Mouse (Mus musculus): Measurements from ENCODE around the gene Apbb1. TPM values are rescaled to one million over a fixed set of nuclear protein-coding genes. Genes with fewer than 3 reads are reported as not detected.

The Apbb1 gene
- total RNA-seq, 2 experiments from 2014 or later = 352 to 385 TPM

DNA sequence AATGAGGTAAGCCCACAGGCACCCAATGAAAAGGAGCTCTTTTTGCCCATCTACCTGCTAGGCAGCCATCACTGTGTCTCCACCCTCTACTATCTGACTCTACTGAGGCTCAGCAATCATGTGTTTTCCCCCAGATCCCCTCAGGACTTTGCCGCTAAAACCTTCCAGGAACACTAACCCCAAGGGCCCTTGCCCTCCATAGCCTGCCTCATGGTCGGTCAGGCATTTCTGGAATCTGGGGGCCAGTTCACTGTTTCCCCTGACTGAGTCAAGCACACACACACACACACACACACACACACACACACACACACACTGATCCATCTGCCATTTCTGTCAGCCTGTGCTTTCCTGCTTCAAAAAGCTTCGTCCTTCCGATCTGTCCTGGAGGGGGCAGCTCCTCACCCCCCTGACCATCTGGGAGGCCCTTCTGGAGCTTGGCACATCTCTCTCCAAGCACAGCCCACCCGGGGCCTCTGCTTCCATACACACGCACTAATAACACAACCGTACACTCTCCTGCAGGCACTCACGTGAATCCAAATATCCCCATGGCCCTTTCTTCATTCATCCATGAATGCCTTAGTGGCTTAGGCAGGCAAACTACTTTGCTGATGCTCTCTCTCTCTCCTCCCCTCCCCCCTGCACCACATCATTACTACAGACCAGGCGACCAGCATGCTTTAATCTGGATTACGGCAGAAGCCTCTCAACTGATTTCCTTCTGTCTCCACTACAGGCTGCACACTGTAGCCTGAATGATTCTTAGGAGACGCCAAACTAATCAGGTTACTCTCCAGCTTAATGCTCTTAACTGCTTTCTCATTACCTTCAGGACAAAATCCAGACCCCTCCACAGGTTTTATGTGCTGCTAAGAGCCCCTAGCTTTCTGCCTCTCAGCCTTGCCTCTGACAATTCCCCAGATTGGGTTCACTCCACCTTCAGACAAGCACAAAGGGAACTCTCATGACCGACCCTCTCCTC lies 11.6 kb downstream of the Apbb1 start:
- peak in 1 of 2 experiments; percentile 46 for DNase-seq

DNA sequence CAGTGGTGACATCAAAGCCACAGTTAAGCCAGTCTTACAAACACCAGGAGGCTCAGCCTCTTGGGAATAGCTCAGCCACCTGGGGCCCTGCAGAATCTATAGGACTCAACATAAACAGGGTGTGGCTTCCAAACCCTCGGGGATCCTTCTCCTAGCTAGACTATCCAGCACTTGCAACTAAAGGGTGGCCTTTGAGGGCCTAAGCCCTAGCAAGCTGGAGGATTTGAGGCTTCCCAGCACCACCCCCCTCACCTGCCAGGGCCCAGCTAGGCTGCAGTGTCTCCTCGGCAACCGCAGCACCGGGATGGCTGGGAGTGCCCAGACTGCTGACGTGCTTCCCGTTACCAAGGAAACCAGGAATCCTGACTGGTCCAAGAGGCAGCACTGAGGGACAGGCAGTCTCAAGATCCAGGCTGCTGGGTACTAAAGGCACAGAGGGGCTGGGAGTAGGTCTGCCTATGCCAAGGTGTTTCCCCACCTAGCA lies 12.4 kb downstream of the Apbb1 start:
- peak; percentile 81 to 82 for DNase-seq

- peak; percentile 66 to 75 for DNase-seq
These were observed 12.9 kb downstream of the Apbb1 start for GRCm38 (mm10) chr7:105568583-105568982.

GRCm38 (mm10) chr7:105565071-105565836 lies 16.2 kb downstream of the Apbb1 start:
- DNase-seq = no peak

DNA sequence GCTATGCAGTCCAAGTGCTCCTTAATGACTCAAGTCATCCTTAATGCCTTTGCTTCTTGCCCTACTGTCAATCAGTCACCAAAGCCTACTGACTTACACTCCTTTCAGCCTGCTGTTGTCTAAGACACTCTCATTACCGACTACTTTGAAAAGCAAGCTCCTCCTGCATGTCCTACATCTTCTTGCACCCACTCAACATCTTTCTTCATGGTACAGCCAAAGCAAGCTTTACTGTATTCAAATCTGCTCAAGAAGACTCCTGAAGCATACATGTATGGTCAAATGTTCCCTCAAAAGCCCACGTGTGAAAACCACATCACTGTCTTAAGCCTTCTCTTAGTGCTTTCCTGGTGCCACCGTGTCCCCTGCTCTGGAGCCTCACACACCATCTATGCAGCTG lies 18.1 kb downstream of the Apbb1 start:
- DNase-seq = no peak

GRCm38 (mm10) chr7:105562317-105562716 lies 19.1 kb downstream of the Apbb1 start:
- DNase-seq = no peak

- DNase-seq = peak; percentile 61 to 68
These were observed 22.4 kb downstream of the Apbb1 start for GRCm38 (mm10) chr7:105559016-105559415.

- no peak for DNase-seq
These were observed 23.8 kb downstream of the Apbb1 start for GRCm38 (mm10) chr7:105557671-105558070.

GRCm38 (mm10) chr7:105556406-105556805 lies 25.0 kb downstream of the Apbb1 start:
- DNase-seq = no peak

DNA sequence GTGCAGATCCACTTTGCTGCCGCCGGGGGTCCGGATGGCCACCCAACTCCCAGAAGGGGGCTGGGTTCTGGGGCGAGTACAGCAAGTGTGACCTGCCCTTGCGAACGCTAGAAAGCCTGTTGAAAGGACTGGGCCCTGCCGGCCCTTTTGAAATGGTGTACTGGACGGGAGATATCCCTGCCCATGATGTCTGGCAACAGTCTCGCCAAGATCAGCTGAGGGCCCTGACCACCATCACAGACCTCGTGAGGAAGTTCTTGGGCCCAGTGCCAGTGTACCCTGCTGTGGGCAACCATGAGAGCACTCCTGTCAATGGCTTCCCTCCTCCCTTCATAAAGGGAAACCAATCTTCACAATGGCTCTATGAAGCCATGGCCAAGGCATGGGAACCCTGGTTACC lies 25.9 kb downstream of the Apbb1 start:
- no peak for DNase-seq

DNA sequence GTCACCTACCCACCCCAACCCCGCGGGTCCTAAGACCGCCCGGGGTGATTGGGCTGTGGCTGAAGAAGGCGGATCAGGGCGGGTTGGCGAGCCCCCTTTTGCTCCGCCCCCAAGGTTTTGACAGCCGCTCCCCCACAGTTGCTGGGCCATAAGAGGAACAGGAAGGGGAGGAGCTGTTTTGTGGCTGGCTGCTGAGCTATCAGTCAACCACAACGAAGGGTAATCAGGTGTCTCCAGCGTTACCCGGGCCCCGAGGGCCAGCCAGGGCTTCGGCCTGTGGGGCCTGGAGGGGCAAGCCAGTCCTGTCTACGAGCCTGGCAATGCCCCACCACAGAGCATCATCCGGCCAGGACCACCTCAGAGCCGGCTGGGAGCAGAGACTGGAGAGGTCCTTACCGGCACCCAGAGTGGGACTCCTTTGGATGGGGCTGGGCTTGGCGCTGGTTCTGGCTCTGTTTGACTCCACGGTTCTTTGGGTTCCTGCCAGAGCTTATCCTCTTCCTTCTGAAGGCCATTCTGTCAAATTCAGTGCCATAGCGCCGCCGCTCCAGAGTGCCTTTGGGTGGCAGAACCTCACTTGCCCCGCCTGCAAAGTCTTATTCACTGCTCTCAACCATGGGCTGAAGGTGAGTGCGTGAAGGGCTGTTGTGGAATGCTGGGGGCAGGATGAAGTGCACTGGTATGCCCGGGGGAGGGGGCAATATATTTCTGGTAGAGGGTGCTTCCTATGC lies 27.1 kb downstream of the Apbb1 start, which contains the start of gene Smpd1:
TSS of gene Smpd1 (plus strand) at position 149 of the 731 bp plus-strand sequence.
- peak; percentile 89 to 90 for DNase-seq

- DNase-seq = no peak
These were observed 27.8 kb downstream of the Apbb1 start for GRCm38 (mm10) chr7:105553456-105554211.

- DNase-seq = peak in 1 of 2 experiments; percentile 42
These were observed 32.4 kb downstream of the Apbb1 start for GRCm38 (mm10) chr7:105549035-105549434.

DNA sequence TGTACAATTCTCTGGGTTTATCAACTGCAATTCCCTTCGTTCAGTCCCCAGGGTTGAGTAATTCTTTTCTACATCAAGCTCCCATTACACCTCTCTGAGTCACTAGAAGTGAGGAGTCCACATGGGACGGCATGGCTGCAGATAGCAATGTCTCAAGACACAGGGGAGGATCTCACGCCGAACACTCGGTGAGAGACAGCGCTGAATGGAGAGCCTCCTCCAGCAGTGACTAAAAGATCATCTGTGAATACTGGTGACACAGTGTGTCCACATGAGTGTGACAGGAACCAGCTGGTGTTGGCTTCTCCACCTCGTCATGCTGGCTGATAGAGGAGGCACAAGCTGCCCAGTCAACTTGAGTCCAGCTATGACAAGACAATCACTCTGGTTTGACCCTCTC lies 33.5 kb downstream of the Apbb1 start:
- DNase-seq = no peak

DNA sequence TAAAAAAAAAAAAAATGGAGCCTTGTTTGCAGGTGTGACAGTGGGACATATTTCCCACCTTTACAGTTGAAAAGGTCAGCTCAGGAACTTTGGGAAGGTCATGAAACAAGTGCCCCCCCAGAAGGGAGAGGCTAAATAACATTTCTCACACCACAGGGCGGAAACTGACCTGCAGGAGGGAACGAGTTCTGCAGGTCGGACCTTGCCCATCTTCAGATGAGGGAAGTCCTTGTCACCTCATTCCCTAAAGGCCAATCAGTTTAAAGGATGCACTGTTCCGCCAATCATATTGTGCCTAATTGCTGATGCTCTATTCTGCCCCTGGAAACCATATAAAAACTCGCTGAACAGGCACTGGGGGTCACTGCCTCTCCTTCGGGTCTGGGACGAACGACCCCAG lies 35.5 kb downstream of the Apbb1 start:
- no peak for DNase-seq

GRCm38 (mm10) chr7:105534162-105534561 lies 47.3 kb downstream of the Apbb1 start:
- DNase-seq = no peak

GRCm38 (mm10) chr7:105528094-105528493 lies 53.4 kb downstream of the Apbb1 start:
- no peak for DNase-seq

DNA sequence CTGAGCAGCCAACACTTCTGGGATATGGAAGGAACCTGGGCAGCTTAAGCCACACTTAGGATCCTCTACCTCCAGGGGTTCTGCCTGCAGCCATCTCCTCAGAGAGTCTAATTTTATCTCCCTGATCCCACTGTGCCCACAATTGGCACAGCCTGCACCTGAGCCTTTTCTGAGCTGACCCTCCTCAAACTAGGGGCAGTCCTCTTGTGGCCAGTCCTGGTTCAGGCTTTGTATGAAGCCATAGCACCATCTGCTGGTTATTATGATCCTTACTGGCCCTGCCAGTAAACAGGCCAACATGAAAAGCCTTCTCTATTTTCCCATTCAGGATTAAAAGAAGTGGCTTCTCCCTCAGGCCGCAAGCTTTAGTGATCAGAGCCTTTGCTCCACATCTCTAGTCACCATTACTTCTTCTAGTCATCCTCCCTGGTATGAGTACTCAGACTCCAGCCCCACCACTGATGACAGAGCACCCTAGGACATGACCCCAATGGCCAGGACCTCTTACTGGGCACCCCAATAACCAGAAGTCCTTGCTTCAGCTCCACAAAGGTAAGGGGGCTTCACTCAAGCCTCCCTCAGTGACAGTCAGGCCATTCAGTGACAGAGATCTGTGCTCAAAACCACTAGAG lies 54.0 kb downstream of the Apbb1 start:
- DNase-seq = no peak

- DNase-seq = no peak
These were observed 57.2 kb downstream of the Apbb1 start for GRCm38 (mm10) chr7:105524222-105524621.

- no peak for DNase-seq
These were observed 61.3 kb downstream of the Apbb1 start for GRCm38 (mm10) chr7:105520201-105520600.

DNA sequence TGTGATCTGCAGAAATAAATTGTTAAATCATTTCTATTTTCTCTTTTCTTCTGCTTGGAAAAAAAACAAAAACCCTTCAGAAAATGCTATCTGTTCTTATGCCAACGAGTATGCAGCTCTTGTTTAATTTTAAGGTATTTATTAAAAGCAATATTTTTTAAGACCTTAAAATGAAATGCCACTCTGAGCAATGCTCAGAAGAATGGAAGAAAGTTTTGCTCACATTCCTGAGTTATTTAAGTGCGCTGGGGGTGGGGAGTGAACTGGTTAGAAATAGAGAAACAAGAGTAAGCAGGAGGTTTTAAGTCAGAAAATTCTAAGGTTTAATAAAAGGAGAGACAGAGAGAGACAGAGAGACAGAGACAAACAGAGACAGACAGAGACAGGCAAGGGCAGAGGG lies 61.7 kb downstream of the Apbb1 start:
- DNase-seq = no peak
